Mouse (Mus musculus) WW6 (cell line): ENCODE data around the gene Klhdc10.

Experiments used
- DNase-seq: peaks from one replicate; pipeline ENCODE4 v3.0.0-alpha.2; 2013; ENCODE audit warnings: low read depth, low spot score

Gene Klhdc10

GRCm38 (mm10) chr6:30468058-30468457 lies 66.4 kb downstream of the Klhdc10 start:
- no peak for DNase-seq

DNA sequence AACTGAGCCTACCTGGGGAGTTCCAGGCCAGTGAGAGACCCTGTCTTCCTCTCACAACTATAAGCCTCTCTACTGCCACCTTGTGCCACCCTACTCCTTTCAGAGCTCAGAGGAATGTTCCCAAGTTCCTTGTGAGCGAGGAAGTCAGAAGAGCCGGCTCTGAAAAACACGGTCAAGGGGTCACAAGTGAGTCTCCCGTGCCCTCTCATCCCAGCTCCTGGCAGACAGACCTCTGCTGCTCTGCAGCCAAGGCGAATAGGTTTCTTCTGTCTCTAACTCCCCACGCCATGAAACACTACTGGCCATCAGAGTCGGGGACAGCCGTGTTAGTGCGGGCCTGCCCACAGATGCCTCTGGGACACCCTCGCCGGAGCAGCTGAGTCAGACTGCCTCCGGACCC lies 67.0 kb downstream of the Klhdc10 start:
- DNase-seq = no peak

GRCm38 (mm10) chr6:30469370-30469769 lies 67.7 kb downstream of the Klhdc10 start:
- DNase-seq = no peak

- DNase-seq = no peak
Observed at GRCm38 (mm10) chr6:30471706-30472105, 70.0 kb downstream of the Klhdc10 start.

- no peak for DNase-seq
Observed at GRCm38 (mm10) chr6:30476025-30476765, 74.5 kb downstream of the Klhdc10 start.

DNA sequence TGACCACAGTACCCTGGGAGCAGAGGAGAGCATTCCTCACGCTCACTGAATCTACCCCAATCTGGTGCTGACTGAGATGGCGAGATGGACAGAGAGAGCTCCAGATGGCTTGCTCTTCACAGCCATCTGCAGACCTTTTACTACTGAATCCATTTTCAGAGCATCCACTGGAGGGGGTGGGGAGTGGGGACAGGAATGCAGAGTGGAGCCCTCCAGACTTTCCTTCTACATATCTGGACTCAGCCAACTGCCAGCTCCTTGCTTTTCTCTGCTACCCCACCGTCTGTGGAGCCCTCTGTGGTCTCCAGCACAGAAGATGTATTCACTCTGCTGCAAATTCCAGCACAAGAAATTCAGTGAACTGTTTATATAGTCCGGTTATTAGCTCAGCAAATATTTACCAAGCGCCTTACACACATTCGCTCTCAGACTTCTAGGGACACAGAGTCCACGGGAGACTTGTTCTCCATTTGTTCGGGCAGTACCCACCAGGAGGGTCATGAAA lies 75.6 kb downstream of the Klhdc10 start:
- DNase-seq = no peak

DNA sequence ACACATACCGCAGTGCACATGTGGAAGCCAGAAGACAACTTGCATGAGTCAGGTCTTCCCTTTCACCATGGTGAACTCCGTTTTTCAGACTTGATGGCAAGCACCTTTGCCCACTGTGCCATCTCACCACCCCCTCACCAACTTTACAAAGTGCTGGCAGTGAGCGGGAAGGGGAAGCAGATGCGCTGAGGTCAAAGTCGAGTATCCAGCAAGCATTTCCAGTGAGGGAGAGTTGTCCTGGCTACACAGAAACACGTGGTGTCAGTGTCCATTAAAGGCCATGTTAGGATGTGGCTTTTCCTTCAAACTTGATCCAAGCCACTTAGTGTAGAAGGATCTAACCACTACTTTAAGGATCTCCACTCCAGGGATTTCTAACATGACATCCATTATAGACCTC lies 76.1 kb downstream of the Klhdc10 start:
- DNase-seq = no peak

- no peak for DNase-seq
Observed at GRCm38 (mm10) chr6:30479418-30479817, 77.8 kb downstream of the Klhdc10 start.

DNA sequence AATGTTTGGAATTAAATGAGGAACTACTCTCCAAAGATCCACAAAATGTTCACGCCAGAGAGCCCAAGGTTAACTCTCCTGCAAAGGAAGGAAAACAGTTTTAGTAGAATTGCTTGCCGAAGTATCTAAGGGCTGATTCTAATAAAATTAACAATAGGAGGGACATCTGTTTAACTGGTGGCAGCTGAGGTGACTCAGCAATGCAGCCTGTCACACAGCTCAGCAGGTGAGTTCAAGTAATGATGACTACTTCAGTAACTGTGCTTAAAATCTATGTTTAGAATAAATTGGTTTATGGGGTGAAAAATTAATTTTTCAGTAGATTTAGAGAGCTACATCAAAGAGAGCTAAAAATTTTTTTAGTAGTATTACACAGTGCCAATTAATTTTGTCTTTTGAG lies 81.2 kb downstream of the Klhdc10 start:
- DNase-seq = no peak

DNA sequence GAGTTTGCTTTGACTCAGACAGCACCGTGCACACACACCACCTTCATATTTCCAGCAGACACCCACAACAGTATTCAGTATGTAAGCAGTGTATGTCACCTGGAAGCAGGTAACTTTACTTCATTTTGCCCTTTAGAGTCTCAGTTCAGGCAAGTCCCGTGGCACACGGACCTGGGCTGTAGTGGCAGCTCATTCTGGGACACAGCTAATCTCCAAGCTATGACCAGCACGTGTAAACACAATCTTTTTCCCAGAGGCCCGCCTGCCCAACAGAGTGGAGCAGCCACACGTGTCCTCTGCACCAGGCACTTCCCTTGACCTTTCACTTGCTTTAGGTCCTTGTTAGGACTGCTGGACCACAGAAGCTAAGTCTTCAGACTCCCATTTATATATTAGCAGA lies 84.8 kb downstream of the Klhdc10 start:
- no peak for DNase-seq

GRCm38 (mm10) chr6:30499049-30499448 lies 97.4 kb downstream of the Klhdc10 start:
- DNase-seq = no peak
